Mouse (Mus musculus) embryo, embryonic 10.5 days (tissue): Measurements from ENCODE around the gene AC161166.1.

Experiments
- DNase-seq: peaks from one replicate; pipeline ENCODE4 v3.0.0-alpha.2; 2015; ENCODE audit warnings: low spot score

The AC161166.1 gene

GRCm38 (mm10) chr7:24461376-24462051, 50.7 kb downstream of the AC161166.1 start:
- no peak for DNase-seq
